Mouse (Mus musculus) midbrain, embryonic 16.5 days (tissue): ENCODE data around the gene Scn2b. TPM values are rescaled to one million over a fixed set of nuclear protein-coding genes. Genes with fewer than 3 reads are reported as not detected.

Source experiments
- ATAC-seq: fragments of 200-750 bp; cut with Nextera tagmentation; 2 replicates; pipeline ENCODE4 v1.8.0; 2017; ENCODE audit warnings: moderate TSS enrichment
- H3K27ac ChIP-seq: fragments of 300-500 bp; sonication (generic); 2 replicates; pipeline ENCODE4 v1.5.1; 2014; ENCODE audit warnings: mild to moderate bottlenecking, low read length, mixed read lengths
- H3K27me3 ChIP-seq: fragments of 300-500 bp; sonication (generic); 2 replicates; pipeline ENCODE4 v1.6.1; 2014; ENCODE audit warnings: low read depth, low read length, mixed read lengths; ENCODE audit not compliant: control insufficient read depth, insufficient read depth
- H3K36me3 ChIP-seq: fragments of 300-500 bp; sonication (generic); 2 replicates; pipeline ENCODE4 v1.6.1; 2014; ENCODE audit warnings: mild to moderate bottlenecking, low read length, moderate library complexity, mixed read lengths; ENCODE audit not compliant: control insufficient read depth, insufficient read depth
- H3K4me1 ChIP-seq: fragments of 300-500 bp; sonication (generic); 2 replicates; pipeline ENCODE4 v1.6.1; 2014; ENCODE audit warnings: mild to moderate bottlenecking, low read length, mixed read lengths; ENCODE audit not compliant: control insufficient read depth, insufficient read depth
- H3K4me2 ChIP-seq: fragments of 300-500 bp; sonication (generic); 2 replicates; pipeline ENCODE4 v1.6.1; 2014; ENCODE audit warnings: mild to moderate bottlenecking, low read length, mixed read lengths
- H3K4me3 ChIP-seq: fragments of 300-500 bp; sonication (generic); 2 replicates; pipeline ENCODE4 v1.5.1; 2014; ENCODE audit warnings: low read depth, mild to moderate bottlenecking, low read length, moderate library complexity, mixed read lengths
- H3K9ac ChIP-seq: fragments of 300-500 bp; sonication (generic); 2 replicates; pipeline ENCODE4 v1.6.1; 2014; ENCODE audit warnings: low read depth, low read length, mixed read lengths
- H3K9me3 ChIP-seq: fragments of 300-500 bp; sonication (generic); replicated peaks from 2 replicates; pipeline ENCODE4 v1.6.1; 2014; ENCODE audit warnings: mild to moderate bottlenecking, low read length, mixed read lengths; ENCODE audit not compliant: control insufficient read depth, poor library complexity, severe bottlenecking
- WGBS: fragments of 180-500 bp; shearing (Covaris S2); extraction: QIAGEN DNeasy Blood & Tissue Kit; methylation state at CpG from one replicate; pipeline ENCODE4 v1.1.7; 2014; 5-methylcytosine and 5-hydroxymethylcytosine counted together
- polyA plus RNA-seq: library from polyadenylated mRNA; unstranded; fragments of >200 nt; fragmentation: Nextera tagmentation; extraction: Ambion mirVana; gene quantifications from 2 replicates; pipeline ENCODE4 v1.2.1, GENCODE M21; 2015

The Scn2b gene
- polyA plus RNA-seq, result 10.0 and 11.3 TPM in 2 replicates

GRCm38 (mm10) chr9:45117741-45118431 lies at the start of gene Scn2b:
TSS of gene Scn2b (plus strand) at chr9:45117782.
- Histone ChIP-seq H3K9me3 (no peaks in the 10 kb centered on the region), H3K36me3 (no peaks in the 10 kb centered on the region), H3K27me3 (no peaks in the 10 kb centered on the region), H3K4me3 (peak within 1 kb of the TSS; percentile 80), H3K4me1 (peaks cover 32% of the 10 kb centered on the region), H3K27ac (peak within 1 kb of the TSS; percentile 96), H3K9ac (peak within 1 kb of the TSS; percentile 97), H3K4me2 (peak within 1 kb of the TSS; percentile 80)
- peak; percentile 64; the same call in 1 of the 2 replicates for ATAC-seq
- under 1% methylated on average over 11 of the region's 13 CpGs for WGBS

GRCm38 (mm10) chr9:45071800-45072199 lies 45.8 kb upstream of the Scn2b start:
- Histone ChIP-seq H3K27me3 (no peaks in the 10 kb centered on the region), H3K9me3 (no peaks in the 10 kb centered on the region), H3K9ac (no peak overlapping the region), H3K4me1 (no peaks in the 10 kb centered on the region), H3K27ac (no peak overlapping the region), H3K4me2 (no peak overlapping the region), H3K4me3 (no peak overlapping the region), H3K36me3 (no peaks in the 10 kb centered on the region)
- 61% methylated on average over 3 of the region's 3 CpGs for WGBS
- no peak for ATAC-seq

- H3K9me3 ChIP-seq, result no peaks in the 10 kb centered on the region
- H3K4me3 ChIP-seq, result no peak overlapping the region
- no peak overlapping the region for H3K4me2 ChIP-seq
- ATAC-seq, result no peak
- H3K36me3 ChIP-seq, result no peaks in the 10 kb centered on the region
- H3K27me3 ChIP-seq, result no peaks in the 10 kb centered on the region
- H3K9ac ChIP-seq, result no peak overlapping the region
- H3K4me1 ChIP-seq, result no peaks in the 10 kb centered on the region
- WGBS, result 83% methylated on average over 3 of the region's 3 CpGs
- no peak overlapping the region for H3K27ac ChIP-seq
Observed at GRCm38 (mm10) chr9:45077859-45078258, 39.7 kb upstream of the Scn2b start.

- Histone ChIP-seq H3K4me3 (no peak within 1 kb of the TSS), H3K9me3 (no peaks in the 10 kb centered on the region), H3K4me1 (no peaks in the 10 kb centered on the region), H3K36me3 (no peaks in the 10 kb centered on the region), H3K9ac (no peak within 1 kb of the TSS), H3K27ac (no peak within 1 kb of the TSS), H3K27me3 (no peaks in the 10 kb centered on the region), H3K4me2 (no peak within 1 kb of the TSS)
- 84% methylated on average over 5 of the region's 5 CpGs for WGBS
- no peak for ATAC-seq
Observed at GRCm38 (mm10) chr9:45079011-45079410, 38.6 kb upstream of the Scn2b start, which contains the start of gene Jaml. TSS of gene Jaml (plus strand) at chr9:45079183.

- no peak for ATAC-seq
- Histone ChIP-seq H3K4me3 (no peak overlapping the region), H3K27me3 (no peaks in the 10 kb centered on the region), H3K4me2 (no peak overlapping the region), H3K9ac (no peak overlapping the region), H3K27ac (no peak overlapping the region), H3K4me1 (no peaks in the 10 kb centered on the region), H3K9me3 (no peaks in the 10 kb centered on the region), H3K36me3 (no peaks in the 10 kb centered on the region)
- 91% methylated on average over 3 of the region's 3 CpGs for WGBS
Observed at GRCm38 (mm10) chr9:45083132-45083531, 34.5 kb upstream of the Scn2b start.

GRCm38 (mm10) chr9:45084556-45084955 lies 33.0 kb upstream of the Scn2b start:
- Histone ChIP-seq H3K4me3 (no peak overlapping the region), H3K4me2 (no peak overlapping the region), H3K9ac (no peak overlapping the region), H3K36me3 (no peaks in the 10 kb centered on the region), H3K9me3 (no peaks in the 10 kb centered on the region), H3K4me1 (no peaks in the 10 kb centered on the region), H3K27ac (no peak overlapping the region), H3K27me3 (no peaks in the 10 kb centered on the region)
- WGBS, result 82% methylated on average over 5 of the region's 5 CpGs
- no peak for ATAC-seq

GRCm38 (mm10) chr9:45085741-45086690 lies 31.6 kb upstream of the Scn2b start:
- H3K4me3 ChIP-seq, result no peak overlapping the region
- ATAC-seq, result no peak
- H3K4me1 ChIP-seq, result no peaks in the 10 kb centered on the region
- no peak overlapping the region for H3K9ac ChIP-seq
- 75% methylated on average over 12 of the region's 12 CpGs for WGBS
- no peaks in the 10 kb centered on the region for H3K36me3 ChIP-seq
- no peaks in the 10 kb centered on the region for H3K27me3 ChIP-seq
- H3K27ac ChIP-seq, result no peak overlapping the region
- H3K9me3 ChIP-seq, result no peaks in the 10 kb centered on the region
- no peak overlapping the region for H3K4me2 ChIP-seq

- H3K4me1 ChIP-seq, result no peaks in the 10 kb centered on the region
- no peak overlapping the region for H3K27ac ChIP-seq
- H3K27me3 ChIP-seq, result no peaks in the 10 kb centered on the region
- no peaks in the 10 kb centered on the region for H3K36me3 ChIP-seq
- H3K9me3 ChIP-seq, result no peaks in the 10 kb centered on the region
- no peak overlapping the region for H3K4me3 ChIP-seq
- no peak overlapping the region for H3K4me2 ChIP-seq
- ATAC-seq, result no peak
- H3K9ac ChIP-seq, result no peak overlapping the region
Observed at GRCm38 (mm10) chr9:45088040-45088439, 29.5 kb upstream of the Scn2b start.

- no peak for ATAC-seq
- H3K9me3 ChIP-seq, result no peaks in the 10 kb centered on the region
- no peak overlapping the region for H3K4me3 ChIP-seq
- H3K4me2 ChIP-seq, result no peak overlapping the region
- no peak overlapping the region for H3K27ac ChIP-seq
- no peaks in the 10 kb centered on the region for H3K27me3 ChIP-seq
- no peak overlapping the region for H3K9ac ChIP-seq
- H3K36me3 ChIP-seq, result no peaks in the 10 kb centered on the region
- H3K4me1 ChIP-seq, result no peaks in the 10 kb centered on the region
- WGBS, result 52% methylated on average over 3 of the region's 3 CpGs
Observed at GRCm38 (mm10) chr9:45090811-45091210, 26.8 kb upstream of the Scn2b start.
